Mouse (Mus musculus): ENCODE measurements around the gene Cdc42bpg.

DNA sequence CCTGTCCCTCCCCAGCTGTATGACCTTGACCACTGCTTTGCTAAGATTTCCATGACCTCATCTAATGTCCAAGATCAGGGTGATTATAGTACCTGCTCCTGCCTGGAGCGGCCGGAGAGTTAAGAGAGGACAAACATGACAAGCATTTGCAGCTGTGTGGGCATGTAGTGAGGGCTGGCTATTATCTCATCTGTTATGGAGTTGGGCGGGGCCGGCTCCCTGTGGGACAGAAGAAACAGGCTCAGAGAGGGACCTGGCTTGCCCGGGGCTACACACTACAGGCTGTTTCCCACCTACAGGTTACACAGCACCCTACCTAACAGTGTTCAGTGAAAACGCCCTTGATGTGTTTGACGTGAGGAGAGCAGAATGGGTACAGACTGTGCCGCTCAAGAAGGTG lies 15.1 kb downstream of the Cdc42bpg start:
- TF ChIP-seq CTCF (conservative IDR thresholded peaks at IDR 0.05; ENCODE audit: low read length): no peak
- no peak for TF ChIP-seq NANOG (IDR thresholded peaks at IDR 0.05; ENCODE audit: borderline replicate concordance, low read length)

Measured in E14TG2a.4 (cell line).